Mouse (Mus musculus) adrenal gland, postnatal 10 days (tissue): ENCODE measurements around the gene Smg9. TPM values are rescaled to one million over a fixed set of nuclear protein-coding genes. Genes with fewer than 3 reads are reported as not detected.

Experiments used
- DNase-seq: peaks from one replicate; pipeline ENCODE4 v3.0.0; 2021; ENCODE audit warnings: mixed read lengths
- long read RNA-seq, 2 experiments: library from polyadenylated mRNA; stranded (forward); transcript quantifications; one replicate each; pipeline ENCODE4 v2.0.0; 2021
- total RNA-seq, 2 experiments: library from RNA; stranded (reverse); gene quantifications; 2 replicates each; pipeline ENCODE4 v1.2.3; 2021

Smg9 gene
- total RNA-seq = 10 to 100 TPM; 19.5 to 24.1 TPM
- long read RNA-seq, experiment 1, partial matches to known transcripts = 11 of 16 reads
- long read RNA-seq, experiment 1, other reads (novel, unspliced or antisense) = 2 of 16 reads
- long read RNA-seq, experiment 2, transcript Smg9-201 (14 exons, 2,242 nt) = major isoform, 8 of 17 reads
- long read RNA-seq, experiment 2, partial matches to known transcripts = 5 of 17 reads
- long read RNA-seq, experiment 2, other reads (novel, unspliced or antisense) = 3 of 17 reads

- peak; percentile 97 for DNase-seq
Measured at GRCm38 (mm10) chr7:24399256-24400081, at the start of gene Smg9. Gene Smg9, plus strand, starts transcription at chr7:24399619.

GRCm38 (mm10) chr7:24355646-24356045, 43.8 kb upstream of the Smg9 start:
- DNase-seq = no peak

- peak; percentile 42 for DNase-seq
Measured at GRCm38 (mm10) chr7:24356081-24356480, 43.3 kb upstream of the Smg9 start.

GRCm38 (mm10) chr7:24357899-24358298, 41.5 kb upstream of the Smg9 start:
- no peak for DNase-seq

DNA sequence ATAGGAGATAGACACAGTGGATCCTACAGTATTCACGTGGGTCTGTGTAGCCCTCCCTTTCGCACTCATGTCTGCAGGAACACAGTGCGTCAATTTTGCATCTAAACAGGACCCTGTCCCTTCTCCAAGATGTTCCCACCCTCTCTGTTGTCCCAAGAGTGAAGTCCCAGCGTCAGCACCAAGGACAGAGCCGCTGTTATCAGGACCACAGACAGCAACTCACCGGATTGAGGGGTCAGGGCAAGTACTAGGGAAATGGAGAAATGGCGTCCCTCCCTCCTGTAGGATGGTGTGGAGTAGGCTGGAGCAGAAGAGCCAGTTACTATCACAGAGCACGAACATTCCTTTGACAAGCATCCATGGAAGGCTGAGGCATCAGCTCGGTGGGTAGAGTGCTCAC, 40.1 kb upstream of the Smg9 start:
- peak; percentile 76 for DNase-seq

DNA sequence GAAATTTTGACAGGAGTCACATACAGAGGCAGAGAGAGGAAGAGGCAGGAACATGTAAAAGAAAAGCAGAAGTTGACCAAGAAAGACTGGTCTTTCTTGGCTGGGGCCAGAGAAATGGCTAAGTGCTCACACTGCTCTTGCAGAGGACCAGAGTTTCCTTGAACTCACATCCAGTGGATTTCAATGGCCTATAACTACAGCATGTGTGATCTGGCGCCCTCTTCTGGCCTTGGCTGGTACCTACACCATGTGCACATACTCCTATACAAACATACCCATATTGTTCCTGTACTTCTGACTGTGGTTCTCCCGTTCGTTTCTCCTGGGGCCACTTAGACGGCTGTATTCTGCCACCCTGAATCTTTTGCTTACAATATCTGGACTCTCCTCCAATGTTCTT, 38.4 kb upstream of the Smg9 start:
- no peak for DNase-seq

GRCm38 (mm10) chr7:24363228-24363627, 36.2 kb upstream of the Smg9 start:
- DNase-seq = peak; percentile 65

- peak; percentile 91 for DNase-seq
Measured at GRCm38 (mm10) chr7:24364827-24365226, 34.6 kb upstream of the Smg9 start.

GRCm38 (mm10) chr7:24365258-24366014, 34.0 kb upstream of the Smg9 start:
- no peak for DNase-seq

DNA sequence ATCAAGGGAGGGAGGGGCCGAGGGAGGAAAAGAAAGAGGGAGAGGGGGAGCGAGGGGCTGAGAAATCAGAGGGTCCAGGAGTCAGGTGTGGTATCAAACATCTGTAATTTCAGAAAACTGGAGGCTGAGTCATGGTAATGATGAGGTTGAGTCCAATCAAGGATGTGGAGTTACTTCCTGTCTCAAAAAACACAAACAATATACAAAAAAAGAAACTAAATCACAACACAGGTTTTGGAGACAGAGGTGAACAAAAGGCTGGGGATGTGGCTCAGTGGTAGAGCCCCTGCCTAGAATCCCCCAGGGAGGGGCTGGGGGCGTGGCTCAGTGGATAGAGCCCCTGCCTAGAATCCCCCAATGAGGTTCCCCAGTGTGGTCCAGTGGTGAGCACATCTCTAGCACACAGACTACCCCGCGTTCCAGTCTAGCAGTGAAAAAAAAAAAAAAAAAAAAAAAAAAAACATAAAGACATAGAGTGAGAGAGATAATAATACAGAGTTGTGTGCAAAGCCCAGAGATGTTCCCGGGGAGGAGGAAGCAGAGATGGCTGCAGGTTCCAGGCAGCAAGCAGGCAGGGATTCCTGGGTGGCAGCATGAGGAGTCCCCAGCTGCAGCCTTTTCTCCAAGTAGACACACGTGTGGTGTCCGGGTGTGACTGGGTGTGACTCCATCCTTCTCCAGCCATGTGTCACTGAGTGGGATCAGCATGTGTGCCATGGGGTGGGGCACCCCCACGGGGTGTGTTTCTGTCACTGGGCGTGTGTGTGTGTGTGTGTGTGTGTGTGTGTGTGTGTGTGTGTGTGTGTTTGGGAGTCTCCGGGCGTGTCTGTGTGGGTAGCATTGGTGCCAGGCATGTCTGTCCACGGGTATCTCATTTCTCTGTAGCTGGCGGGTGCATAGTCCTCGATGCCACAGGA, 32.4 kb upstream of the Smg9 start:
- DNase-seq = no peak

- no peak for DNase-seq
Measured at GRCm38 (mm10) chr7:24368226-24368625, 31.2 kb upstream of the Smg9 start.

DNA sequence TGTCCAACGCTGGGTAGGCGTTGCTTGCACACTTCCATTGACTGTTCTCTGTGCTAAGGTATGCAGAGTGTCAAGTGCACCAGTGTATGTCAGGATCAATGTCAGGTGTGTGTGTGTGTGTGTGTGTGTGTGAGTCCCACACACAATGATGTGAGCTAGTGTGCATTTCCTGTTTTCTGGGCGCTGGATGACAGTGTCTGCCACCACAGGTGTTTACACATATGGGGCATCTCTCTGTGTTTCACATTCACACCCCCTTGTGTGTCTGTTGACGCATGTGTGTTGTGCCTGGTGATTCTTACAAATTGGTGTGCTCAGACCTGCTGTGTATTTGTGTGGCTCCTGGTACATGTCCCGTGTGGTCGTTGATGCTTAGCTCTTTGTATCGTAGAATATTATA, 30.5 kb upstream of the Smg9 start:
- no peak for DNase-seq

GRCm38 (mm10) chr7:24369731-24370541, 29.5 kb upstream of the Smg9 start, which contains the start of gene Kcnn4:
Gene Kcnn4, plus strand, starts transcription at chr7:24370263.
- no peak for DNase-seq

GRCm38 (mm10) chr7:24371012-24371808, 28.2 kb upstream of the Smg9 start:
- no peak for DNase-seq

GRCm38 (mm10) chr7:24371809-24372145, 27.6 kb upstream of the Smg9 start:
- DNase-seq = no peak

DNA sequence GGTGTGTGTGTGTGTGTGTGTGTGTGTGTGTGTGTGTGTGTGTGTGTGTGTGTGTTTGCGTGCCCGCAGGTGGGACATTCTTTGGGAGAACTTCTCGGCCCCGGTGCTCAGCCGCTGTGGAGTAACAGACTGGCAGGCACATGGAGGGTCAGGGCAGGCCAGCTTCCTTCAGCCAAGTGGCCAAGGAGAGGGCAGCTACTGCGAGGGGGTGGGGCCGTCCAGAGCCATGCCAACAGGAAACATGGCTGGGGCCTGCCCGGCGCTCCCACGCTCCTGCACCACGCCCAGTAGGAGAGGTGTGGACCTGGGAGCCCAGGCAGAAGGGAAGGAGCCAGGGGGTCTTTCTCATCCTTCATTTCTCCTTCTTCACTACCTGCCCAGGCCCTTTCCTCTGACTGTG, 27.1 kb upstream of the Smg9 start:
- no peak for DNase-seq

GRCm38 (mm10) chr7:24372786-24373185, 26.6 kb upstream of the Smg9 start:
- DNase-seq = no peak

DNA sequence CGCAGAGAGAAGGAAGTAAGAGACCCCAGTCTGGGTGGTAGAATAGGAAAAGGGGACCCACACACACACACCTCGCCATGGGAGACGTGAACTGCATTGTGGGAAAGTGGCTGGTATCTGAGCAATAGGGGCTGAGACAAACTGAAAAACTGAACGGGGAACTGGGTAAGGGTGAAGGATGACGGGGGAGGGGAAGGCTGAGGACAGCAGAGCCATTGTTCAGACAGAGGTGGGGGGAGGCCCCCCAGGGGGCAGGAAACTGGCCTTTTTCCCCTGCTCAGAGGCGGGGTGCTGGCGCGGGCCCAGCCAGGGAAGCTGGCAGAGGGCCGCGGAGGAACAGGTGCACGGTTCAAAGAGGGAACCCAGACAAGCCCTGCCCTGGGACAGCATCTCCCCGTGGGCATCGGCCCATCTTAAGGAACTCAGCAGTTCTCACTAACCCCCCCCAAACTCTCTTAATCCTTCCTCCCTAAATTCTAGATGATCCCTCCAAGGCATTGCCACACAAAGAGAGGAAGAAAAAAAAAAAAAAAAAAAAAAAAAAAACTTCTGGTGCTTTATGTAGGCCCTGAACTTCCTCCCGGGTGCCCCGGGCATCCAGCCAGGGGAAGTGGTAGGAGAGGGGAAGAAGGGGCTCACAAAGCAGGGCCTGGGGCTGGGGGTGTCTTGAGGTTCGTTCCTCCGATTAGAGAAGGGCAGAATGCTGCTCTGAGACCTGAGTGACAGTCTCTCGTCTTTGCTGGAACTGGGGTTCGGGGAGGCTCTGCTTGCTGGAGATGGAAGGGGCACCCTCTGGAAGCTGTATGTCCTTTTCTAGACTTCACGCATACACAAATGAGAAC, 25.7 kb upstream of the Smg9 start:
- DNase-seq = peak; percentile 38

GRCm38 (mm10) chr7:24376456-24376855, 23.0 kb upstream of the Smg9 start:
- no peak for DNase-seq
